Mouse (Mus musculus) ES-Bruce4 (cell line): Measurements from ENCODE around the gene Tcte1. TPM values are rescaled to one million over a fixed set of nuclear protein-coding genes. Genes with fewer than 3 reads are reported as not detected.

ENCODE experiments used
- H3K27ac ChIP-seq: 2 replicates; pipeline ENCODE4 v1.5.1; 2012; ENCODE audit warnings: low read length, inconsistent platforms; ENCODE audit not compliant: insufficient read depth
- H3K27me3 ChIP-seq: 2 replicates; pipeline ENCODE4 v1.6.1; 2012; ENCODE audit warnings: mild to moderate bottlenecking, low read length, inconsistent platforms; ENCODE audit not compliant: control insufficient read depth, poor library complexity, insufficient read depth, severe bottlenecking
- H3K36me3 ChIP-seq: 2 replicates; pipeline ENCODE4 v1.6.1; 2012; ENCODE audit warnings: inconsistent platforms, mild to moderate bottlenecking, low read length, moderate library complexity; ENCODE audit not compliant: control insufficient read depth, poor library complexity, insufficient read depth, severe bottlenecking
- H3K4me1 ChIP-seq: one replicate; pipeline ENCODE4 v1.8.1; 2011; ENCODE audit warnings: low read length; ENCODE audit not compliant: control insufficient read depth, insufficient read depth
- H3K4me3 ChIP-seq: 2 replicates; pipeline ENCODE4 v1.5.1; 2011; ENCODE audit warnings: low read depth, mild to moderate bottlenecking, low read length
- H3K9ac ChIP-seq: 2 replicates; pipeline ENCODE4 v1.6.1; 2012; ENCODE audit warnings: low read depth, mild to moderate bottlenecking, inconsistent platforms; ENCODE audit not compliant: poor library complexity, severe bottlenecking
- H3K9me3 ChIP-seq: replicated peaks from 2 replicates; pipeline ENCODE4 v1.6.1; 2012; ENCODE audit warnings: mild to moderate bottlenecking, low read length, inconsistent platforms; ENCODE audit not compliant: control insufficient read depth, poor library complexity, insufficient read depth, severe bottlenecking
- CTCF ChIP-seq: IDR thresholded peaks from one replicate; pipeline ENCODE4 v1.8.1; 2011; ENCODE audit warnings: low read depth, low read length
- EP300 ChIP-seq: IDR thresholded peaks from 2 replicates; pipeline ENCODE4 v1.6.1; 2011; ENCODE audit warnings: low read depth, low read length; ENCODE audit not compliant: insufficient read depth
- POLR2A ChIP-seq: IDR thresholded peaks from one replicate; pipeline ENCODE4 v1.8.1; 2011; ENCODE audit warnings: low read length; ENCODE audit not compliant: insufficient read depth
- polyA plus RNA-seq: library from polyadenylated mRNA; stranded (reverse); fragments of >200 nt; gene quantifications from 2 replicates; pipeline ENCODE4 v1.2.4, GENCODE M21; 2011; ENCODE audit warnings: low read depth; ENCODE audit not compliant: missing spikeins, insufficient read depth, insufficient read length

Gene Tcte1
- polyA plus RNA-seq, 1 experiment = not detected

- no peak overlapping the region for H3K27ac ChIP-seq
- peaks cover 4% of the 10 kb centered on the region for H3K4me1 ChIP-seq
- no peak overlapping the region for H3K4me3 ChIP-seq
- no peak overlapping the region for H3K9ac ChIP-seq
- no peaks in the 10 kb centered on the region for H3K9me3 ChIP-seq
- TF ChIP-seq POLR2A (no peak), EP300 (no peak), CTCF (no peak)
- H3K27me3 ChIP-seq = no peaks in the 10 kb centered on the region
- peaks cover 7% of the 10 kb centered on the region for H3K36me3 ChIP-seq
These were observed 59.0 kb downstream of the Tcte1 start for GRCm38 (mm10) chr17:45582188-45582587.

DNA sequence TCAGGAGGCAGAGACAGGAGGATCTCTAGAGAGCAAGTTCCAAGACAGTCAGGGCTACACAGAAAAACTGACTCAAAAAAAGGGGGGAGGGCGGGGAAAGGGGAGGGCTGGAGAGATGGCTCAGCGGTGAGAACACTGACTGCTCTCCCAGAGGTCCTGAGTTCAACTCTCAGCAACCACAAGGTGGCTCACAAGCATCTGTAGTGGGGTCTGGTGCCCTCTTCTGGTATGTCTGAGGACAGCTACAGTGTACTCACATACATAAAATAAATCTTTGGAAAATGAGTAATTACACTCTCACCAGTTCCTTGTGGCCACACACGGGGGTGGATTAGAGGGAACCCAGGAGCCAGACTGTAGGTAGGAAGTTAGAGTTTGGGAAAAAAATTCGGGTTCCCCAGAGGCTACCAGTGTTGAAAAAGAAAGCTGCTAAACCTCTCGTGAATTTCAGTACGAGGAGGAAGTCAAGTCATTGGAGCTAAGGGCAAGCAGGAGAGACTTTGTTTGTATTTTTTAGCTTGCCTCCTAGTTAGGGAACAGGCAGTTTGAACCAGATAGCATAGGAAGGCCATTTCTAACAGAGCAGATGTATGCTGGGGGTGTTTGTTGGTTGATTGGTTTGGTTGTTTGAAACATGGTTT lies 59.6 kb downstream of the Tcte1 start:
- Histone ChIP-seq H3K9ac (no peak overlapping the region), H3K27me3 (no peaks in the 10 kb centered on the region), H3K4me1 (peaks cover 4% of the 10 kb centered on the region), H3K27ac (peak overlapping the region; percentile 21; the same call in 1 of the 2 replicates), H3K4me3 (no peak overlapping the region), H3K36me3 (peaks cover 11% of the 10 kb centered on the region), H3K9me3 (no peaks in the 10 kb centered on the region)
- no peak for TF ChIP-seq POLR2A
- TF ChIP-seq EP300 = no peak
- peak; percentile 66 for TF ChIP-seq CTCF

GRCm38 (mm10) chr17:45584096-45584896 lies 61.1 kb downstream of the Tcte1 start:
- Histone ChIP-seq H3K4me3 (peak overlapping the region; percentile 41), H3K27ac (peak overlapping the region; percentile 65), H3K4me1 (peaks cover 4% of the 10 kb centered on the region), H3K9ac (no peak overlapping the region), H3K9me3 (no peaks in the 10 kb centered on the region), H3K36me3 (peaks cover 24% of the 10 kb centered on the region), H3K27me3 (no peaks in the 10 kb centered on the region)
- TF ChIP-seq EP300 (no peak), CTCF (no peak), POLR2A (no peak)

DNA sequence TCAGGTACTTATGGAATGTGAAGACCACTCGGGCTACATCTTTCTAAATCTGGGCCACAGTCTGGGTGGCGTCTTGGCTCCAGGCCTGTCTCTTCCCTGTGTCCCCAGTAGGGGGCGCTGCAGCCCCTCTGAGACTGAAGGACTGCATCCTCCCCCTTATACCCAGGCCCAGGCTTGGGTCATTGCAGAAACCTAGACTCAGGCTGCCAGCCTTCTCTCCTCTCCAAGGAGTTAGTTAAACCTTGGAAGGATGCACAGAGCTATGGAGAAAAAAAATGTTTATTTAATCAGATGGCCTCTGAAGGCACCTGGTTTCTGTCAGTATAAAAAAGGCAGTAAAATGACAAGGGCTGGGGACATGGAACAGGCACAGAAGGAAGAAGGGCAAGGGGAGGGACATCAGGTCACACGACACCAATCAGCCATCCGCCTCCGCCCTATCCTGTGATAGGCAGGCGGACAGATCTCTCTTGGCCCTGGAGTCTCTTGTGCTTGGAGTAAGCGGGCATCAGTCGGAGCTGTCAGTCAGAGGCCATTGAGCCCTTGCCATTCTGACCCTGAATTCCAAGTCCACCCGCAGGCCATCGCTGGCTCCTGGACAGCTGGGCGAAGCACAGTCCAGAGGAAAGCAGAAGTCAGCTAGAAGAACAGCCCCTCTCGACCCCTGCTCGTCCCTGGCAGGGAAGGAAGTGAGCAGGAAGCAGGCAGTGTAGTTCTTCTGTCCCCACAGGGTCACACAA lies 61.9 kb downstream of the Tcte1 start:
- no peaks in the 10 kb centered on the region for H3K27me3 ChIP-seq
- peak overlapping the region; percentile 65 for H3K27ac ChIP-seq
- peaks cover 33% of the 10 kb centered on the region for H3K36me3 ChIP-seq
- no peak overlapping the region for H3K9ac ChIP-seq
- H3K4me1 ChIP-seq = peaks cover 3% of the 10 kb centered on the region
- H3K9me3 ChIP-seq = no peaks in the 10 kb centered on the region
- H3K4me3 ChIP-seq = peak overlapping the region; percentile 41
- TF ChIP-seq EP300 (no peak), CTCF (peak; percentile 91)

GRCm38 (mm10) chr17:45585725-45586448 lies 62.7 kb downstream of the Tcte1 start:
- no peaks in the 10 kb centered on the region for H3K9me3 ChIP-seq
- no peak overlapping the region for H3K4me3 ChIP-seq
- H3K36me3 ChIP-seq = peaks cover 36% of the 10 kb centered on the region
- TF ChIP-seq POLR2A (no peak), CTCF (no peak), EP300 (no peak)
- no peak overlapping the region for H3K9ac ChIP-seq
- peaks cover 2% of the 10 kb centered on the region for H3K4me1 ChIP-seq
- H3K27ac ChIP-seq = peak overlapping the region; percentile 40
- no peaks in the 10 kb centered on the region for H3K27me3 ChIP-seq
